Mouse (Mus musculus): ENCODE results near the gene Patl1.
A peak's percentile ranks its signal among the peaks of the same experiment; 100 is the strongest.
"Not testable (repeated sequence)": the region's sequence is repeated elsewhere in the genome, so short reads cannot be mapped to it uniquely, and the experiment has no call there.

Gene Patl1

DNA sequence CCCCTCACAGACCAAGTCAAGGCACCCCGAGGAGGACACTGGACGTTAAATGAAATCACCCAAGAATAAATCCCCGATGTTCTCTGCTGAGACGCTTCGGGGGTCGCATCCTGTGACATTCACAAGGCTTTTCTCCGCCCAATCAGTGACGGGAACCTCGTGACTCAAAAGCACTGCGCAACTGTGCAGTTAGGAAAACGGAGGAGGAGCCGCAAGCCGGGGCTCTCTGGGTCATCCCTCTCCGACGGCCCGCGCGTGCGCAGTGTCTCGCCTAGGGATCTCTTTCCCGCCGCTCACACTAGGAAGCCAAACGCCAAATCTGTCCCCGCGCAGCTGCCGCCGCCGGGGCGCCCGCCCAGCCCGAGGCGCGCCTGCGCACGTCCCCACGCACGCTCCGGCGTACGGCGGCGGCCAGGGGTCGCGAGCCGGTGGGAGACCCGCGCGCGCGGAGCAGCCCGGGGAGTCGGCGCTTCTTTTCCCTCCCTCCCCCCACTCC is at the start of gene Patl1:
TSS of gene Patl1 (plus strand) at position 363 of the 496 bp plus-strand sequence.
- DNase-seq, result peak; percentile 98

DNA sequence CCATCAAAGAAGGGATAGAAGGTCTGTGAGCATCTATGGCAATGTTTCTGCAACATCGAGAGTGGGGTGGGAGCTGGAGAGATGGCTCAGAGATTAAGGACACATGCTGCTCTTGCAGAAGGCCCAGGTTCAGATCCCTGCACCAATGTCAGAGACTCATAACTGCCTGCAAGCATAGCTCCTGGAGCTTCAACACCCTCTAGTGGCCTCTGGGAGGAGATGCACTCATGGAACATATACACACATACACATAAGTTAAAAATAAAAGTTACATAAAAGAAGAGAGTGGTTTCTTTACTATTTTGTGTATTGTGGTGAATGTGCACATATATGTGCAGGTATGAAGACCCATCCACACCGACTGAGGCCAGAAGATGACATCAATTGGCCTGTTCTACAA is 44.4 kb upstream of the Patl1 start:
- no peak for DNase-seq

DNA sequence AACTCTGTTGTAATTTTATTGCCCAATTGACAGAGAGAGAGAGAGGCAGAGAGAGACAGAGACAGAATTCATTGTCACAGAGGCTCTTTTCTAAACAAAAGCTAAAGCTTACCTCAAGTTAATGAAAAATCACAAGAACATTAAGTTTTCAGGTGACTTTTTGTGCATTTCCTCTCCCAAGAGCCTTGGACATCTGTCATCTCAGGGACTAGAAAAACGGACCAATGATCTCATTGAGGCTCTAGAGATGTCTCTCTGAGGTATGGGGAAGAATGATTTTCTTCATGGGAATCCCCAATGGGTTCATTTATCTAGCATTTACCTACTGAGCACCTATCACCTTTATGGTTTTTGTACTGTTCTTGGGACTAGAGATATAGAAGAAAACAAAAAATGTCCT is 37.2 kb upstream of the Patl1 start, which contains the start of gene Olfr1419:
TSS of gene Olfr1419 (minus strand) at position 101 of the 400 bp plus-strand sequence.
- no peak for DNase-seq

DNA sequence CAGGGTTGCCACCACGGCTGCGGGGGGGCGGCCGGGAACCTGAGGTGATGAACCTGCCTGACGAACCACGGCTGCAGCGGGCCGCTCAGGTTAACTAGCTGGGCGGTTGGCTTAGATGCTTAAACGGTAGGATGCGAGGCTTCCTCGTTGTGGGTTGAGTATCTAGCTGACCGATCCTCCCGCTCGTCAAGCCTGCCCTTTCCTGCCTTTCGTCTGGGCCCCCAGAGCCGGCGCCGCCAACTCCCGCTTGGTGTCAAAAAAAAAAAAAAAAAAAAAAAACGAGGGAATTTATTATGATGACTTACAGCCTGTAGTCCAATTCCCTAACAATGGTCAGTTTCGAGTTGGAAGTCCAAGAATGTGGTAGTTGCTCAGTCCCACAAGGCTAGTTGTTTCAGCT is 33.8 kb upstream of the Patl1 start:
- DNase-seq, result not testable (repeated sequence)

DNA sequence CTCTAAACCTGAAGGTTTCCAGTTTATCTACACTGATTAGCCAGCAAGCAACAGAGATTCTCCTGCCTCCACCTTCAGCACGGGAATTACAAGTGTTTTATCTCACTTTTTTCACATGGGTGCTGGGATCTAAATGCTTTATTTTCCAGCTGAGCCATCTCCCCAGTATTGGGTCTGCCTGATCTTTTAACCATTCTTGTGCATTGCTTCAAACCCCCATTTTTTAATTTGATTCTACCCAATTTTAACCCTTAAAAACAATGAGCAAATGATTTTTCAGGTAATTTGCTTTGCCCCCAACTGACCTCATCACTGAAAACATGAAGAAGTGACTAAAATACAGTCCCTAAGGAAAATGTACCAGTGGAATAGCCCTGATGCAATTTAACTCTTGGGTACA is 25.9 kb upstream of the Patl1 start, which contains the start of gene Olfr1420:
TSS of gene Olfr1420 (plus strand) at position 301 of the 400 bp plus-strand sequence.
- no peak for DNase-seq

DNA sequence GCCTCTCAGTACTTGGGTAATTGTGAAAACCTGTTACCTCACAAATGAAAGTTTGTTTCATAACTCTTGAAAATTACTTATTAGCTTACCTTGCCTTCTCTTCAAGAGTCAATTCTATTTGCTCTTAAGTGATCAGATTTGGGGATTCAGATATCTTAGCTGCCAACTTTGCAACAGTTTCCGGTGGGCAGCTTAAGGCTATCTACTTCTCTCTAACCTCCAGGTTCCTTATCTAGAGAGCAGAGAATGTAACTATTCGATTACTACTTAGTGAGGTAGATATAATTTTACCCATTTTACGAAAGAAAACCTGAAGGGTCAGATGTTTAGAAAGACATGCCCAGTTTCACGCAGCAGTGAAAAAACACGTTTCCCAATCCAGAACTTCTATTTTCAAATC is 1.2 kb upstream of the Patl1 start:
- no peak for DNase-seq

DNA sequence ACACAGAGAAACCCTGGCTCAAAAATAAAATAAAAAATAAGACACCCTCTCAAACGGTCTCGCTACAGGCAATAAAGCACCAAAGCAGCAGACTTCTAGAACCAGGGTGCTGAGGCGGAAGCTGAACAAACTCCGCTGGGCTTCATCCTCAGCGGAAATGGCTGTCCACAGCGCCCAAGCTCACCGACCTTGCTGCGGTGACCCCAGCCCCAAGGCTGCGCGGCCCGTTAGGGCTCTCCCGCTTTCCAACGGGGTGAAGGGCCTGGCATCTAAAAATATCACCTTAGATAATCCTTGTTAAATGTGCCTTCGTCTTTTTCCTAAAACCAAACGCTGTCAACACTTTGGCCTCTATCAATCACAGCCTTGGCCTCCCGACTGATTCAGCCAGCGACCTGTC is 596 bp upstream of the Patl1 start:
- no peak for DNase-seq

DNA sequence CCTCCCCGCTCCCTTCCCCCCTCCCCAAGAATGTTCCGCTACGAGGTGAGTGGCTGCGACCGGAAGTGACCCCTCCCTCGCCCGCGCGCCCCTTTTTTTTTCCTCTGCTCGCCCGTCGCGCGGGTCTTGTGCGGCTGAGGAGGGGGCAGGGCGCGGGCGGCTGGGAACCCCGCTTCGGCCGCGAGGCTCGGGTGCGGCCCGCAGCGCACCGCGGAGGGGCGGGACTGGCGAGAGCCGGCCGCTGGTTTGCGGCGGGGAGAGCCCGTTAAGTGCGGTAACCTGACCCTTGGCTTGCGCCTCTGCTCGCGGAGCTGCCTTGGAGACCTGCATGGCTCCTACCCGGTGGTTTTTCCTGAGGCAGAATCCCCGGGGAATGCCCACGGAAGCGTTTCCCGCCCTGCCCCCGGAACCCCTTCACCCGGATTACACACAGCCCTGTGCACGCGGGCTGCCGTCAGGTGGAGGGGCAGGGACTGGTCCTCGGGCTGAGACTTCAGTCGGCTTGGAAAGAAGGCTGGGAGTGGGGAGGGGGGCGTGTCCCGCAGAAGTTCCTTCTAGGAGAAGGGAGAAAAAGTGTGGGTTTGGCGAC is 428 bp downstream of the Patl1 start:
- peak; percentile 55 to 59 for DNase-seq

DNA sequence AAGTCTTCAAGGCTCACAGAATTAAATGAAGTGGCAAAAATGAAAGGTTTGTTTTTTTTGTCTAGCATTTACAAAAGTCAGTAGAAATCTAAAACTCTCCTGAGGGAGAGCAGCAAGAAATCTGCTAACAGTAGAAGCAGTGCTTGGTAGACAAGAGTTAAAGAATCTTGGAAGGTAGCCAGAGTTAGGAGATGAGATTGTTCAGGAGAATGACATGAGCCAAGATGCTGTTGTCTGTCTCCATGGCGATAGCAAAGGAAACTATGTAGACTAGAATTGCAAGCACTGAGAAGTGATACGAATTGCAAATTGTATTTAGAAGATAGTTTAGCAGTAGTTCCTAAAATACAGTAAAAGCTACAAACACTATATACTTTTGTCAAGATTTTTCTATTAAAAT is 3.6 kb downstream of the Patl1 start:
- DNase-seq, result peak in 1 of 2 experiments; percentile 23

DNA sequence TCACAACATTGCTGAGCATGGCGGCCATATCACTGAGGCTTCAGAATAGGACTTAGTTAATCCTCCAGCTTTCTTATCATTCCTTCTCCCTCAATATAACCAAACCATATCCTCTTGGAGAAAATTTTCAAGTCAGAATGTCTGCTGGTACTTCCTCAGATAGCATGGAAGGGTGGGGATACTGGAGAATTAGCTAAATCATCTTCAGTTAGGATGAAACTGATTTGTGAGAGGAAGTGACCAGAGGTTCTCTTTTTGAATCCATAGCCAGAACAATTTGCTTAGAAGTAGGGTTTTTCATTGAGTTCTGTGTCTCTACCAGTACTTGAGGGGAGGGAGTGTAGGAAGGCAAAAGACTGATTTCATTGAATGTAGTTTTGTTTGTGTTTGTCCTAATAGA is 9.9 kb downstream of the Patl1 start:
- no peak for DNase-seq

DNA sequence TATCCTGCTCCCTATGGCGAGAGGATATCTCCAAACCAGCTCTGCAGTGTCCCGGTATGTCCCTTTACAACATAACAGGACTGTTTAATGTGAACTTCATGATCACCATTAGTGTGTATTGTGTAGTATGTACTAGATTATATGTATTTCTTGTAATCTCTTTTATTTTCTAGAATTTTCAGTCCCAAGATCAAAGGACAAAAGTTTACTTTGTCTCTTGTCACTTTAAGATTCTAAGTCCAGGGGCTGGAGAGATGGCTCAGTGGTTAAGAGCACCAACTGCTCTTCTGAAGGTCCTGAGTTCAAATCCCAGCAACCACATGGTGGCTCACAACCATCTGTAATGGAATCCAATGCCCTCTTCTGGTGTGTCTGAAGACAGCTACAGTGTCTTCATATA is 10.3 kb downstream of the Patl1 start:
- not testable (repeated sequence) for DNase-seq

DNA sequence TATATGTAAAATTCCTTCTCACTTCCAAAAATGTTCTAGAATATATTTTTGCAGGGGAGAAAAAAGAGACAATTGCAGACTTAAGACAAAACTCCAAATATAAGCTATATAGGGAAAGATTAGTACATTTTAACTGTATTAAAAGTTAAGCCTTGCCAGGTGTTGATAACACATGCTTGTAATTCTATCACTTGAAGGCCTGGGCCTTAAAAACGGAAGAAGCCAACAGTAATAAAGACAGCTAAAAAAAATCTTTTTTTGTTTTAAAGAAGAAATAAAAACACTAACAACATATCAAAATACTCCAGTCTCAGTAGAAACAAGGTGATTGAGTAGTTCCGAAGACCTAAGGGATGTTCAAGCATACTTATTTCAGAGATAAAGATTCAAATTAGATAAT is 14.2 kb downstream of the Patl1 start:
- no peak for DNase-seq

DNA sequence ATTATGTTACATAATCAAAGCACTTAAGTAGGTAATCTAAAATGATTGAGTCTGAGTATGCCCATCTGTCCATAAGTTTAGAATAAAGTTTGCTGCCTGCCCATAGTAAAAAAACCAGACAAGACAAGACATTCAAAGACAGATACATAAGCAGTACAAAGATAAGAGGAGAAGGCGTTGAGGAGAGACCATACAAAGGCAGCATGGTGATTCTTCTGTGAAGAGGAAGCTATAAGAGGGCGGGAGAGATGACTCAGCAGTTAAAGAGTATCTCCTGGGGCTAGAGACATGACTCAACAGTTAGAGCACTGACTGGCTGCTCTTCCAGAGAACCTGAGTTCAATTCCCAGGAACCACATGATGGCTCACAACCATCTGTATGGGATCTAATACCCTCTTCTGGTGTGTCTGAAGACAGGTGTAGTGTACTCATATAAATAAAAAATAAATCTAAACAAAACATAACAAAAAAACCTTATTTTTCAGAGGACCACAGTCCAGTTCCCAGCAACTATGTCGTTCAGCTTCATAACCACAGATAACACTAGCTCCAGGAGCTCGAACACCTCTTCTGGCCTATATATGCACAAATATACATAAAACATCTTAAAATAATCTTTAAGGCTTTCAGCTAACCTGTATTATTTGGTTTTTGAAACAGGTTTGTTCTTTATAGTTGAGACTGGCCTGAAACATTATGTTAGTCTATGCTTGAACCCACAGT is 16.0 kb downstream of the Patl1 start:
- no peak for DNase-seq

DNA sequence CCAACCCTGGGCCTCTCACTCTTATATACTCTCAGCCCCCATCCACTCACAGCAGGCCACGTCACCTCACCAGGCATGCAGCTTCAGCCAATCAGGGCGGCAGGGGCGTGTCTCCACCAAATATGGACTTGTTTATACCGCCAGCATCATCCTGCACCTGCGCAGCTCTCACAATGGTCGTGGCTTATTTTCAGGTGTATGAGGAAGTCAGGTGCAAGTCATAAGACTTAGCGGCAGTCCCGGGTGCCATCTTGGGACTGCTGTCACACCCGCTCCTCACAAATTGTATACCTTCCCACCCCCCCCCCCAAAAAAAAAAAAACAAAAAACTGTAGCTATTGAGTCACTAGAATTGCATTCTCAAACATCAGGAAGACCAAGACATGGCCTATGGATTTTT is 34.3 kb downstream of the Patl1 start:
- not testable (repeated sequence) for DNase-seq

DNA sequence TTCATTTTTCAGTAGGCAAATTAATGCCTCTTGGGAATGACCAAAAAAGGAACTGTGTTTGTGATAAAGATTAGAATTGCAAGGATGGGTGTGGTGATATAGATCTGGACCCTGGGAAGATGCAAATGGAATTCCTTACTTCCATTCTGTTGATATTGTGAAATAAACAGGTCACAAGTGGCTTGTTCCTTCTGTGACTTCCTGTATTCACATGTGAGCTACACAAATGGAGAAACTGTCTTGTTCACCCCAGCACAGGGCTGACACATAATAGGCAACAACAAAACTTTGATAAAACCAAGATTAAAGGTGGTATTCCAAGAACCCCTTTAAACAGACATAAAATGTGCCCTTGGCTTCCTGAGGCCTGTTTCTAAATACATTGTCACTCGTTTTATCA is 37.7 kb downstream of the Patl1 start:
- no peak for DNase-seq

DNA sequence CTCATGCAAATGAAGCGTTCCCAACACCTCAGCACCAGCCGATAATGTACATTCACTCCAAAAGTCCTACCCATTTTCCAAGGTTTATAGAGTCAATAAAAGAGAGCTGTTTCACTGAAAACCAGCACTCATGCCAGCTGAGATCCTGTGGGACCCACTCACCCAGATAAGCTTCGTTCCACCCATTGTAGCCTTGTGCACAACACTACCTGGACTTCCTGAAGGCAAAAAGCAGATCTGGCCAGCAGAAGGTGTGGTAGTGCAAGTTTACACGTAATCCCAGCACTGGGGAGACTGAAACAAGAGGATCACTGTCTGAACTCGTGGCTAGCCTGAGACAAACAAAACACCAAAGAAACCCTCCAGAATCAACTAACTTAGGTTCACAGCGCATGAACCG is 38.5 kb downstream of the Patl1 start:
- no peak for DNase-seq

DNA sequence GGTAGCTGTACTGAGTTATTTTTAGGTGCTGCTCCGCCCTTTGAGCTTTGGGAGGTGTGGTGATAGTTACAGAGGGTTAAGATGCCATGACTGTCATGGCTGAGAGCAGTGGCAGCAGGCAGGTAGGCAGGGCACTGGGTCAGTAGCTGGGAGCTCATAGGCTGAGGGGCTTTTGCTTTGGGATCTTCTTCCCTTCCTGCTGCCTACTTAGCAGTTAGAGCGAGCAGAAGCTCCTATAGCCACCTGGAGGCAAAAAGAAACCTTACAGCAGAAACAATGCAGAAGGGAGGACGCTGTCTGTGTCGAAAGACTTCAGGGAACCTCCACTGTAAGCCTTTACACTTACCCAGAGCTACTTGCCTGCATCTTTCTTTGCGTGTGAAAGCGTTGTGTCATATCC is 42.0 kb downstream of the Patl1 start:
- no peak for DNase-seq

DNA sequence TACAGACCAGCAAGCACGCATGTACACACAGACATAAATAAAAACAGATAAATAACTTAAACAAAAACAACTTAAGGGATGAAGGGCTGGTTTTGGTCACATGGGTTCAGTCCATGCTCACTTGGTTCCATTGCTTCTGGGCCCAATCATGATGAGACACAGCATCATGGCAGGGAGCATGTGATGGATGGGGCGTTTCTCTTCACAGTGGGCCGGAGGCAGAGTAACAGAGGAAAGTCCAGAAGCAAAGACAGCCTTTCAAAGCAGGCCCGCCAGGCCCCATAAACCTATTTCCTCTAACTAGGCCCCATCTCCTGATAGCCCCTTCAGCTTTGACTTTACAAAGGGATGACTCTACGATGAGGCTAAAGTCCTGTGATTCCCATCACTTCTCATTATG is 44.4 kb downstream of the Patl1 start:
- no peak for DNase-seq

DNA sequence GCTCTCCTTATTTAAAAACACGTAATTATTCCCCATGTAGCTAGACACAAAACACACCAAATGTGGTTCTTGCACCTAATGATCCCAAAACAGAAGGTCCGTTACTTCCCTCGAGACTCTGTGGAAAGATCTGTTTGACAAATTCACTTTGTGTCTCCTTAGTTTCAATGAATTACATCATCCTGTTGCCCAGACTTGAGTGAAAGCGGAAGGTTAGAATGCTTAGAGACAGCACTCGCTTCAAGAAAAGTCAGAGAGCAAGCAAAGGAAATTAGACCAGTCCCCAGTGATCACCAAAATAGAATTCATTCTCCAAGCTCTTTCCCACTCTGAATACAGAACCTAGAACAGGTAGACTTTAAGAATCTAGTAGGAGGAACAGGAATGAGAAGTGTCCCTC is 45.2 kb downstream of the Patl1 start:
- no peak for DNase-seq

DNA sequence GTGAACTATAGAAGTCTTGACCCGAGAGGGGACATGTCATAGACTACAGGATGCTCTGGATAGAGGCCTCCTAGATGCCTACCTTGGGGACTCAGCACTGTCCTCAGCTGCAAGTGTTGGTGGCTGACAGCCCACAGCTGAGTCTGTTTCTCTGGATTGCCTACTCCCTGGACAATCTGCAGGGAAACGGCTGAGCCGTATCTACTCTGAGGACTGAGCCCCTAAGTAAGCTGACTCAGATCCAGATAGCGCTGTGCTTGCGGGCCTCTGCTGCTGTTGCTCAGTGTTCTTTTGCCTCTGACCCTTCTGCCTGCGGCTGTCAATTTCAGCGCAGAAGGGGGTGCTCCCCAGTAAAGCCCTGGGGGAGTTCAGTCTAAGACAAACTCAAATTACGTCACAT is 45.6 kb downstream of the Patl1 start:
- DNase-seq, result no peak

DNA sequence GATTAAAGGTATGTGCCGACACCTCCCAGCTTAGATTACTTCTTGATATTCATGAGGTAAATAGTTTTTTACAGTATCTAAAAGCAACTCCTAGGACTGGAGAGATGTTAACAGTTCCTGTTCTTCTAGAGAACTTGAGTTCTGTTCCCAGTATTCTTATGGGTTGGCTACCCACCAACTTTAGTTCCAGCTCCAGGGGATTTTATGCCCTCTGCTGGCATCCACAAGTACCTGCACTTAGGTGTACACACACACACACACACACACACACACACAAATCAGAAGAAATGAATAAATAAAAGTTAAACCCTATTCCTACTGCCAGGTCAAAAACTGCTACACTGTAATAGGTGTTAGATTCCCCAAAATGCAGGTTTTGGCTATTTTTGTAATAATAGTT is 52.1 kb downstream of the Patl1 start:
- no peak for DNase-seq

DNA sequence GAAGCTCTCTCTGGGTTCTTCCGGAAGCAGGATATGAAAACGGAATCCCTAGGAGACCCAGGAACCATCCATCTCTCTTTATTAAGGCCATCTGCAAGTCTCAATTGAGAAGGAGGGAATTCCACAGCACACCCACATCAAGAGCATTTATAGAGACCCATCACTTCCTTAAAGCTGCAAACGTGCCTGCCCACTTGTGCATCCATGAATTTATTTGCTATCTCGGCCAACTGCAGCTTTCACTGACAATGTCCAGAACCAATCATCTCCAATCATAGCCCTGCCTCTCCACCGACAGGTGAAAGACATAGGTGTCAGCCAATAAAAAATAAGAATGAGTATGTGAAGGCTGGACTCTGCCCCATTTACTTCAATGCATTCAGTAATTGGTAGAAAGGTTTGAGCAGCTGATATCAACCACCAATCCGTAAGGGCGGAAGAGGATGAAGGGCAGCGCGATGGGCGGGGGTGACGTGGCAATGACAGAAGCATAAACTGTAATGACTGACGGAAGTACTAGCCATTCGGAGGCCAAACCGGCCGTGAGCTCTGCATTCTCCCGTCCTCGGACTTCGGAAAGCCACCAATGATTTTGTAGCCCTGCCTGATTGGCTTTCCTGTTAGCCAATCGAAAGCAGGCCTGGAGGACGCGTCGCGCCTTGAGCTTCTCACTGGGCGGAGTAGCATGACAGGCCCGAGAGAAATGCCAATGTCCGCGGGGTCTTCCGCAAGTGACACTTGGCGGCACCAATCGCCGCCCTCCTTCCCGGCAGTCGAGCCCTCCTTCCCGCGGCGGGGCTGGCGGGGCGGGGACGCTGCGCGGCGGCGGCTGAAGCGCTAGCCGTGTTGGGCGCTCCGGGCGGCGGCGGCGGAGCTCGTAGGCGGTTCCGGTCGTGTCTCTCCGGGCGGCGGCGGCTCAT is 53.1 kb downstream of the Patl1 start, which contains the start of gene Osbp:
TSS of gene Osbp (plus strand) at position 919 of the 920 bp plus-strand sequence.
- DNase-seq, result peak; percentile 100

DNA sequence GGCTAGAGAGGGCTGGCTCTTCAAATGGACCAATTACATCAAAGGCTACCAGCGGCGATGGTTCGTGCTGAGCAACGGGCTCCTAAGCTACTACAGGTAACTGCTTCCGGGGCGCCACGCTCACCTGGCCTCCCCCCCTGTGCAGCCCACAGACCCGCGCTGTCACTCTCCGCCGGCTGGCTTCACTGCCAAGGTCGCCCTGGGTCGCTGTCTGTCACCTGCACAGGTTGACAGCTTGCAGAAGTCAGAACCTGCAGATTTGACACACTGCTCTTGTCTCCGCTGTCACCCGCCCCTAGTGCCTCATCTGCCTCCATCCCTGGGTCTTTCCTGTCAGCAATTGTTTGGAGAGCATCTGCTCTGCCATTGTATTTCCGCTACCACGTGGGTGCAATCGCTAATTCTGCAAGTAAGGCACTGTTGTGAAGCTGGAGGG is 54.0 kb downstream of the Patl1 start:
- DNase-seq, result peak; percentile 49 to 51

All from kidney, adult 8-10 months (tissue).